Mouse (Mus musculus) liver, adult 2 months (tissue): ENCODE measurements around the gene Atp5b. TPM values are rescaled to one million over a fixed set of nuclear protein-coding genes. Genes with fewer than 3 reads are reported as not detected.
"Not testable (repeated sequence)": the region's sequence is repeated elsewhere in the genome, so short reads cannot be mapped to it uniquely, and the experiment has no call there.

Experiments used
- DNase-seq: peaks from one replicate; pipeline ENCODE4 v3.0.0-alpha.2; 2011; ENCODE audit warnings: low read depth, low spot score; ENCODE audit errors: extremely low read depth
- H3K27ac ChIP-seq: fragments of 200-500 bp; replicated peaks from 2 replicates; pipeline ENCODE4 v1.5.1; 2012; ENCODE audit warnings: low read depth, mild to moderate bottlenecking, control low read depth, inconsistent platforms, low read length; ENCODE audit not compliant: insufficient read depth
- H3K27me3 ChIP-seq: fragments of 200-500 bp; 2 replicates; pipeline ENCODE4 v1.6.1; 2012; ENCODE audit warnings: mild to moderate bottlenecking, moderate library complexity, low read length, inconsistent platforms; ENCODE audit not compliant: control insufficient read depth, insufficient read depth
- H3K36me3 ChIP-seq: fragments of 200-500 bp; 2 replicates; pipeline ENCODE4 v1.6.1; 2012; ENCODE audit warnings: low read length, inconsistent platforms; ENCODE audit not compliant: control insufficient read depth, insufficient read depth
- H3K4me1 ChIP-seq: fragments of 200-500 bp; 2 replicates; pipeline ENCODE4 v1.6.1; 2011; ENCODE audit warnings: low read length; ENCODE audit not compliant: control insufficient read depth, insufficient read depth
- H3K4me3 ChIP-seq: fragments of 200-500 bp; 2 replicates; pipeline ENCODE4 v1.5.1; 2011; ENCODE audit warnings: low read depth, mild to moderate bottlenecking, control low read depth, low read length, moderate library complexity; ENCODE audit not compliant: insufficient read depth
- H3K79me2 ChIP-seq: fragments of 200-500 bp; 2 replicates; pipeline ENCODE4 v1.6.1; 2012; ENCODE audit warnings: inconsistent platforms, mild to moderate bottlenecking, low read length, moderate library complexity; ENCODE audit not compliant: control insufficient read depth, insufficient read depth
- H3K9ac ChIP-seq: fragments of 200-500 bp; 2 replicates; pipeline ENCODE4 v1.6.1; 2012; ENCODE audit warnings: low read depth, mild to moderate bottlenecking, control low read depth, inconsistent platforms, low read length
- CTCF ChIP-seq: fragments of 200-500 bp; IDR thresholded peaks from 2 replicates; pipeline ENCODE4 v1.5.1; 2011; ENCODE audit warnings: low read depth, low read length, control low read depth
- POLR2A ChIP-seq: fragments of 200-500 bp; IDR thresholded peaks from 2 replicates; pipeline ENCODE4 v1.6.1; 2011; ENCODE audit warnings: low read length, control low read depth; ENCODE audit not compliant: insufficient read depth; ENCODE audit errors: extremely low read depth
- WGBS: fragments of 180-500 bp; shearing (Covaris S2); methylation state at CpG from one replicate; pipeline ENCODE4 v1.1.7; 2018; 5-methylcytosine and 5-hydroxymethylcytosine counted together
- polyA plus RNA-seq: library from polyadenylated mRNA; depleted of rRNA; stranded (reverse); fragments of >200 nt; gene quantifications from 2 replicates; pipeline ENCODE4 v1.2.3, GENCODE M21; 2012
- total RNA-seq: library from RNA; depleted of rRNA; stranded (reverse); fragments of >200 nt; gene quantifications from 2 replicates; pipeline ENCODE4 v1.2.3, GENCODE M21; 2014

The Atp5b gene
- total and polyA plus RNA-seq, 2 experiments = 1,653 to 2,841 TPM

DNA sequence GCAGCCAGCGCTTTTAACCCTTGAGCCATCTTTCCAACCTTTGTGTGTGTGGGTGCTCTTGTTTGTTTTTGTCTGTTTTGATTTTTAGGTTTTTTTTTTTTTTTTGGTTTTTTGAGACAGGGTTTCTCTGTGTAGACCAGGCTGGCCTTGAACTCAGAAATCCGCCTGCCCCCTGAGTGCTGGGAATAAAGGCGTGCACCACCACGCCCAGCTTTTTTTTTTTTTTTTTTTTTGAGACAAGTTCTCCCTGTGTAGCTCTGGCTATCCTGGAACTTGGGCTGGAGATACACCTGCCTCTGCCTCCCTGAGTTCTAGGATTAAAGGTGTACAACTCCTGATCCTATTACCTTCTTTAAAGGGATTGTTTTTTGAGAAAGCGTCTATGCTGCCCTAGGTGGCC, 22.0 kb upstream of the Atp5b start:
- no peak for DNase-seq
- Histone ChIP-seq H3K4me1 (peaks cover 23% of the 10 kb centered on the region), H3K27ac (peak overlapping the region; percentile 42; the same call in 1 of the 2 replicates), H3K9ac (no peak overlapping the region), H3K4me3 (no peak overlapping the region), H3K79me2 (peaks cover 43% of the 10 kb centered on the region), H3K27me3 (no peaks in the 10 kb centered on the region), H3K36me3 (peaks cover 15% of the 10 kb centered on the region)
- WGBS = 40% methylated on average over 5 of the region's 5 CpGs
- TF ChIP-seq POLR2A = no peak
- TF ChIP-seq CTCF = no peak

DNA sequence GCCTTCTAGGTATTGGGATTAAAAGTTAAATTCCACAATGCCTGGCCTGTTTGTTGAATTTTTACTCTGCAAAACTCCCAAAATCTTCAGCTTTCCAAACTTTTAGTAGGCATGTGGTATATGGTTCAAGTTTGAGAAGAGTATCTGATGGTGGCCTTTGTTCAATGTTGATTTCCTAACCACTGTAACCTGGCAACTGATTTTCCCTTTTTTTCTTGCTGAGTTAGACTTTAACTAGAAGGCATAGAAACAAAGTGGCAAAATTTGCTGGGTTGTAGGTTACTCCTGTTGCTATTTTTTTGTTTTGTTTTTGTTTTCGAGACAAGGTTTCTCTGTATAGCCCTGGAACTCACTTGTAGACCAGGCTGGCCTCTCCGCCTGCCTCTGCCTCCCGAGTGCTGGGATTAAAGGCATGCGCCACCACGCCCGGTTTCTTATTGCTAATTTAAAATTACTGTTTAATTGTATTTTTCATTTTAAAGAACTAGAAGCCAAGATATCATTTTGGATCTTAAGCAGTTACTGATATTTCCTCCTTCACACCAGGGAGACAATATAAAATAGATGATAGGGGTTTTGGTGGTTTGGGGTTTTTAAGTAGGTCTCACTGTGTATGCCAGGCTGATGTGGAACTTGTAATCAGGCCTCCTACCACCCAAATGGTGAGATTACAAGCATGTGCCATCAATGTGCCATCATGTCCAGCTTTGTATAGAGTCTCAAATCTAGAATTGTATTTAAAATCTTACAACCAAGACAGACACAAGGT, 20.7 kb upstream of the Atp5b start:
- Histone ChIP-seq H3K36me3 (peaks cover 15% of the 10 kb centered on the region), H3K4me1 (peaks cover 23% of the 10 kb centered on the region), H3K4me3 (peak overlapping the region; percentile 52; the same call in 1 of the 2 replicates), H3K27me3 (no peaks in the 10 kb centered on the region), H3K9ac (peak overlapping the region; percentile 29; the same call in 1 of the 2 replicates), H3K79me2 (peaks cover 48% of the 10 kb centered on the region), H3K27ac (peak overlapping the region; percentile 87)
- WGBS = 39% methylated on average over 6 of the region's 6 CpGs
- no peak for TF ChIP-seq CTCF
- no peak for TF ChIP-seq POLR2A
- peak; percentile 94 for DNase-seq

- Histone ChIP-seq H3K36me3 (peaks cover 26% of the 10 kb centered on the region), H3K9ac (no peak overlapping the region), H3K4me3 (no peak overlapping the region), H3K27ac (no peak overlapping the region), H3K4me1 (peaks cover 31% of the 10 kb centered on the region), H3K79me2 (peaks cover 45% of the 10 kb centered on the region), H3K27me3 (no peaks in the 10 kb centered on the region)
- WGBS = 72% methylated on average over 5 of the region's 5 CpGs
- TF ChIP-seq POLR2A = no peak
- TF ChIP-seq CTCF = no peak
- DNase-seq = no peak
Measured at GRCm38 (mm10) chr10:128066072-128066471, 17.0 kb upstream of the Atp5b start.

- Histone ChIP-seq H3K79me2 (peaks cover 25% of the 10 kb centered on the region; the same call in 1 of the 2 replicates), H3K27ac (peak overlapping the region; percentile 55), H3K9ac (no peak overlapping the region), H3K4me3 (no peak overlapping the region), H3K27me3 (no peaks in the 10 kb centered on the region), H3K4me1 (peaks cover 19% of the 10 kb centered on the region), H3K36me3 (peaks cover 41% of the 10 kb centered on the region)
- TF ChIP-seq CTCF (no peak), POLR2A (no peak)
- 36% methylated on average over 4 of the region's 4 CpGs for WGBS
- DNase-seq = peak; percentile 69
Measured at GRCm38 (mm10) chr10:128069201-128069600, 13.9 kb upstream of the Atp5b start.

- 95% methylated on average over 2 of the region's 2 CpGs for WGBS
- H3K36me3 ChIP-seq = peaks cover 42% of the 10 kb centered on the region
Measured at GRCm38 (mm10) chr10:128070432-128070831, 12.6 kb upstream of the Atp5b start.

DNA sequence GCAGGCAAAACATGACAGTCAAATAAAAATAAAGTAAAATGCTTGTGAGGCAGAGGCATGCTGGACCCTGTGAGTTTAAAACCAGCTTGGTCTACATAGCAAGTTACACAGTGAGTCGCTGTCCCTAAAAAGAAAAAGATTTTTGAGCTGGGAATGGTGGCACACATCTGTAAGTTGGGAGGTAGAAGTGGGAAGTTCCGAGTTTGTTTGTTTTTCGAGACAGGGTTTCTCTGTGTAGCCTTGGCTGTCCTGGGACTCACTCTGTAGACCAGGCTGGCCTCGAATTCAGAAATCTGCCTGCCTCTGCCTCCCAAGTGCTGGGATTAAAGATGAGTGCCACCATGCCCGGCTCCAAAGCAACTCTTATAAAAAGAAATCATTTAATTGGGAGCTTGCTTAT, 4.8 kb upstream of the Atp5b start:
- H3K27ac ChIP-seq, DNase-seq: not testable (repeated sequence)
- WGBS = 83% methylated on average over 5 of the region's 5 CpGs

More at GRCm38 (mm10) chr10:128070432-128070831, 12.6 kb upstream of the Atp5b start:
- H3K4me3 ChIP-seq, DNase-seq, H3K9ac ChIP-seq, H3K27me3 ChIP-seq: not testable (repeated sequence)
- Histone ChIP-seq H3K79me2 (peaks cover 15% of the 10 kb centered on the region; the same call in 1 of the 2 replicates), H3K27ac (peak overlapping the region; percentile 84), H3K4me1 (peaks cover 19% of the 10 kb centered on the region)

More for the DNA sequence above, 4.8 kb upstream of the Atp5b start:
- H3K4me3 ChIP-seq, H3K4me1 ChIP-seq, H3K9ac ChIP-seq, H3K27me3 ChIP-seq, H3K79me2 ChIP-seq: not testable (repeated sequence)
- H3K36me3 ChIP-seq = peaks cover 27% of the 10 kb centered on the region
